Mouse (Mus musculus) embryo, embryonic 9.5 days (tissue): Measurements from ENCODE around the gene Adtrp.
A peak's percentile ranks its signal among the peaks of the same experiment; 100 is the strongest.

Source experiments
- DNase-seq: peaks from one replicate; pipeline ENCODE4 v3.0.0-alpha.2; 2017; ENCODE audit errors: extremely low spot score

The Adtrp gene

GRCm38 (mm10) chr13:41847516-41848126, at the start of gene Adtrp:
Gene Adtrp (minus strand): TSS chr13:41847684.
- no peak for DNase-seq

GRCm38 (mm10) chr13:41892016-41892415, 44.5 kb upstream of the Adtrp start:
- no peak for DNase-seq

GRCm38 (mm10) chr13:41890618-41891017, 43.1 kb upstream of the Adtrp start:
- no peak for DNase-seq

GRCm38 (mm10) chr13:41890111-41890600, 42.7 kb upstream of the Adtrp start:
- DNase-seq = no peak

- DNase-seq = no peak
Observed at GRCm38 (mm10) chr13:41888644-41889043, 41.2 kb upstream of the Adtrp start.

DNA sequence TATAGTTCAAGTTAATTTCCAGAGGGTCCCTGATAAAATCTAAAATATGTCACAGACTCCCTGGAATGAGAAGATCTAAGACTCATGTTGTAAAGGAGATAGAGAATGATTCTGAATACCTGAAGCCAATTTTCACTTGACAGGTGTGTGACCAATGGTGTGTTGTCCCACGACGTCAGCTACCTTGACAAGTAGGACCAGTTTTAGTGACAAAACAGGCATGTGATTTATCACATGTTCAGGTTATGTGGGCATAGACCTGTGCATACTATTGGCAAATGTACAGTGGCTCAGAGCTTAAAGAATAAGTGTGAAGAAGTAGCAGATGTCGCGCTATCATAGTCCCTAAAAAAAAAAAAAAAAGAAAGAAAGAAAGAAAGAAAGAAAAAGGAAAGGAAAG, 38.6 kb upstream of the Adtrp start:
- no peak for DNase-seq

DNA sequence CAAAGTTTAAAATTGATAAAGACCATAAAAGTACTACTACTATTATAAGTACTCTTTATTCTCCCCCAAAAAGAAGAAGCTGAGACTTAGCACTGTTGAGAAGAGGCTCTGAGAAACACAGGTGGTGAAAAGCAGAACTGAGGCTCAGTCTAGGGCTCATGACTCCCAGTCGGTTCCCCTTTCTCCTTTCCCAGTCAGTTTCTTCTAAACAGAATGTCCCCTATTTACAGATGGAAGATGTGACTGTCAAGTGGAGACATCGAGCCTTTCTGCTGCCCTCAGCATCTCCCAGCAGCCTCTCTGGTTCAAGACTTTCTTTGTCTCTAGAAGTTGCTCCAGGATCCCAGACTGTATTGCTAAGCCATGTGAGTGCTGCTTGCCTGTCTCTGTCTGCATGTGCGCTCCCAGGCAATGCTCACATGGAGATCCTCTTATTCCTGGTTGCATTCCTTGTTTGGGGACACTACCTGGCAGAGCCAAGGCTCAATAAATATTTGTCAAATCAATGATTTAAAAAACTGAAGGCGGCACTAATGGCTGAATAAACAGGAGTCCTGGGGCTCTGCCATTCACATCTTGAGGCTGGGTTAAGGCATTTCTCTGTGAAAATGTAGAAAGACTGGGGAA, 36.3 kb upstream of the Adtrp start:
- DNase-seq = no peak

GRCm38 (mm10) chr13:41881201-41881600, 33.7 kb upstream of the Adtrp start:
- no peak for DNase-seq

DNA sequence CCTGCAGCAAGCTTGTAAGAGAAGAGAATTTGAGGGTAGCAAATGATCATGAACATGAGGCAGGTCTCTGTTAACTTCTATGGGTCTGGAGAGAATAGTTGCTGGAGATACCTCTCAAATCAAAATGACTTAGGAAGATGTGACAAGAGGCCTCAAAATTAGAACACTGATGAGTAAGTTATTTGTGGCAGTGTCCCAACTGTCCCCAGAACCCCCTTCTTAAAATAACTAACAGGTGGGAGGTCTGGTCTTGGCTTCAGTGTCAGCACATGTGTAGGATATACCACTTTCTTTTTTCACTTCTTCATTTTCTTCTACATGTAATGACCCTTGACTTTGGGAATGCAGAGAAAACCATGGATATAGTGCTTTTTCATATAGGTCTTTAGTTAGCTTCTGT, 33.0 kb upstream of the Adtrp start:
- no peak for DNase-seq

GRCm38 (mm10) chr13:41872686-41873085, 25.2 kb upstream of the Adtrp start:
- no peak for DNase-seq

GRCm38 (mm10) chr13:41872161-41872562, 24.7 kb upstream of the Adtrp start:
- DNase-seq = peak; percentile 17

DNA sequence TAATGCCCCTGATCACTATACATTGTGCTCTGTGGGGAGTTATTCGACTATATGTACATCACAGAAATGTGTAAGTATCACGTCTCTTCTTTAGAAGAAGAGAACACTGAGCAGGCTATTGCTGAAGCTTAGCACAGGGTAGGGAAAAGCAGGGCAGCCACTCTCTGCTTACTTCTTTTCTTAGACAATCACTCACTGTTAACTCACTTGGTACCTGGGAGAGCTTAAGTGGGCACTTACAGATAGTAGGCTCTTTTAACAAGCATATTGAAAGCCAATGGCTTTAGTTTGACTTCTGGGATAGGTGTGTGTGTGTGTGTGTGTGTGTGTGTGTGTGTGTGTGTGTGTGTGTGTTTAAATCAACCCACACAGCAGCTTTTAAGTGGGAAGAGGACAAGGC, 20.0 kb upstream of the Adtrp start:
- no peak for DNase-seq

- no peak for DNase-seq
Observed at GRCm38 (mm10) chr13:41865575-41865974, 18.1 kb upstream of the Adtrp start.

- DNase-seq = no peak
Observed at GRCm38 (mm10) chr13:41865071-41865470, 17.6 kb upstream of the Adtrp start.

DNA sequence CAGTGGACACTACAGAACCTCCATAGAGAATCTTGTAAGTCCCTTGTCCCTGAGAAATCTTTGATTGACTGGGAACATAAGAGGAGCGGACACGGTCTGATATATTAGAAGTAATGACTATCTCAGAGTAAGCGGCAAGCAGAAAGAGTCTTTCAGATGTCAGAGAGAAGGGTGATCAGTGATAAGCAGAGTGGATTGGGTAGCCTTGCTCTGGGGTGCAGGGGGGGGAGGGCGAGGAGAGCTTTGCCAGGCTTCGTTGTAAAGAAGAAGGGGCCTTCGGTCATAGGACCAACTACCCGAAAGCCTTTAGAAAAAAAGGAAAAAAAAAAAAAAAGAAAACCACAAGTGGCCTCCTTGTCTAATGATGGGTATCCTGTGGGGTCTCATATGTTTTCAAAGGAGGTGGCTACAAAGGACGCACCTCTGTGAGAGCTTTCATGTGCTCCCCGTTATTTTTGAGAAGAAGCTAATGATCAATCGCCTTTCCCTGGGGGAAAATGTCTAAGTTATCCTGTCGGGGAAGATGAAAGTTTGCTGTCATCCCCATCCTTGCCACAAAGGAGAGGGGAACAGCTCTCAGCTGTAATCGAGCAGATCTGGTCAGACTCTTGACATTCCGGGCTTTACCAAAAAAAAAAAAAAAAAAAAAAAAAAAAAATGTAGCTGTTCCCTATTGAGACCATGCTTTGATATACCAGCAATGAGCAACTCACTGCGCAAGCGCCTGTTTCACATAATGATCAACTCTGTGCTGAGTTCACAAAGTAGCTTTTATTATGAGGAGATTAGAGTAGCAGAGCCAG, 13.3 kb upstream of the Adtrp start:
- no peak for DNase-seq

- peak; percentile 13 for DNase-seq
Observed at GRCm38 (mm10) chr13:41855206-41856185, 8.0 kb upstream of the Adtrp start.

- DNase-seq = no peak
Observed at GRCm38 (mm10) chr13:41850727-41851378, 3.4 kb upstream of the Adtrp start.

GRCm38 (mm10) chr13:41846516-41846915, 968 bp downstream of the Adtrp start:
- no peak for DNase-seq

DNA sequence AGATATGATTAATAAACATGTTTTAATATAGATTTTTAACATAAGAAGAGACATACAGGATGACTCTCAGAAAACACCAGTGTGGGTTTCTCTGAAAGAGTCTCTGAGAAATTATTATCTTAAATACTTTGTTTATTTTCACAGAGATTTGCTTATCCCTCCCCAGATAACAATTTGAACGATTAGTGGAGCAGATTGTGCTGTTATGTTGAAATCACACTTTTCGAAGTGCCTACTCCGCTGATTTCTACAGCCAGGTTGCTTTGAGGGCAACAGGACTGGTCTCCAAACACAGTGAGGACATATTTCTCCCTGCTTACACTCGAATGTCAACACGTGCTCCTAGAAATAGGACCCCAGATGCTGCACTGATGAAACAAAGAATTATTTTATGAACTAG, 2.5 kb downstream of the Adtrp start:
- no peak for DNase-seq

DNA sequence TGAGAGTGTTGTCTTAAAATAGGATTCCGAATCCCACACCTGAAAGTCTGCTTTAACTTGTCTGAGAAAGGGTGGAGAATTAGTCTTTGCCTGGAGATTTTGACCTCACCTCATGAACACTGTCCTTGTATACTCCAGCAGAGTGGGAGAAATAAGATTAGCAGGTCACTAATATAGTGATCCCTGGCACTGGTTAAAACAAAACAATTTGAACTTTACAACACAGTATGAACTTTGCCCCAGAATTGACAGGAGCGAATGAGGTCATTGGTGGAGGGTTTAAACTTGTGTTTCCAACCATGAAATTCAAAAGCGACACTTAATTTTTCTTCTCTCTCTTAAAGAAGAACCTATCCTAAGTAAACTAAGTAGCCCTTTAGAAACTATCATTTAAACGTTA, 3.4 kb downstream of the Adtrp start:
- no peak for DNase-seq

- DNase-seq = no peak
Observed at GRCm38 (mm10) chr13:41833614-41834139, 13.8 kb downstream of the Adtrp start.
